Mouse (Mus musculus): ENCODE results near the gene Alpi. TPM values are rescaled to one million over a fixed set of nuclear protein-coding genes. Genes with fewer than 3 reads are reported as not detected.

Gene Alpi
- polyA plus RNA-seq, 2 experiments: not detected

DNA sequence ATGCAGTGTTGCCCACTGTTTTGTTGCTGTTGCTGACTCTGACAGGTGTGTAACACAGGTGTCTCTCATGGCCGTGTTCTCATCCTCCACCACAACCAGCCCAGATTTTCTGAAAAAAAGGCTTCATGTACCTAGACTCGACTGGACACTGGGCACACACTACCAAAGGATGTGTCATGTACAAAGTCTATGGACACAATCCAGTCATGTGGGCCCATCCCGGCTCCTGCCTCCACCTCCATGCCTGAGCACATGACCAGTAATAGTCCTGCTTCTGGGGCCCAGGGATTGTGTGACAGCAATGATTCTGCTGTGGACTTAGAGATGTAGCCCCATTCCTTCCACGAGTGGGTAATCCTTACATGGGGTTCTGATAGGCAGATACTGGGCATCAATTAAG lies 7.2 kb upstream of the Alpi start:
- H3K27me3 ChIP-seq (ENCODE audit: control insufficient read depth, insufficient read depth, low read length): no peaks in the 10 kb centered on the region
- WGBS (ENCODE audit: insufficient replicate concordance): 52% methylated on average over 4 of the region's 4 CpGs
- H3K4me3 ChIP-seq (ENCODE audit: insufficient read depth in 1 of 2, low read depth in 2 of 2, low read length in 2 of 2): no peak overlapping the region
- DNase-seq (ENCODE audit: low read depth in 3 of 3, low spot score in 3 of 3) (no peak), ATAC-seq (ENCODE audit: insufficient read depth) (no peak)
- TF ChIP-seq CTCF (IDR thresholded peaks at IDR 0.05; ENCODE audit: low read depth) (no peak), EP300 (IDR thresholded peaks at IDR 0.05; ENCODE audit: low read depth) (no peak)
- no peaks in the 10 kb centered on the region for H3K4me1 ChIP-seq (replicated peaks; ENCODE audit: control insufficient read depth in 2 of 2, insufficient read depth in 2 of 2, low read length in 1 of 2)
- H3K9me3 ChIP-seq (ENCODE audit: control insufficient read depth, low read length): no peaks in the 10 kb centered on the region
- no peaks in the 10 kb centered on the region for H3K36me3 ChIP-seq (replicated peaks; ENCODE audit: control insufficient read depth, insufficient read depth, low read depth)
- no peak overlapping the region for H3K4me2 ChIP-seq (ENCODE audit: low read depth)
- H3K9ac ChIP-seq (replicated peaks): no peak overlapping the region
- H3K27ac ChIP-seq: no peak overlapping the region

DNA sequence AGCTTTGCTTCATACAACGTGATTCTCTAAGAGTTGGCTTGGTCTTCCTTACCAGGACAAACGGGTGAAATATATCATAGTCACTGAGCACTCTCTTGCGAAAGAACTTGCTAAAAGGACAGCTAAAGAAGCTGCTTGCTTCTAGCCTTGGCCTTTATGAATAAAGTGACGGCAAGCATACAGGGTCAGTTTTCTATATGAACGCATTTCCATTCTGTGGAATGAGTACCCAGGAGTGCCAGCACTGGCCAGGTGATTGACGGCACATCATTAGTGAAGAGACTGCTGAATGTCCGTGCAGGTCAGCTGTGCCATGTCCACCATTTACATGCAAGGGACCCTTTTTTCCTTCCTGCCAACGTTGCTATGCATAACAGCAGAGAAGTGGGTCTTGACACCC lies 5.1 kb upstream of the Alpi start:
- WGBS (ENCODE audit: insufficient replicate concordance): 54% methylated on average over 8 of the region's 8 CpGs

DNA sequence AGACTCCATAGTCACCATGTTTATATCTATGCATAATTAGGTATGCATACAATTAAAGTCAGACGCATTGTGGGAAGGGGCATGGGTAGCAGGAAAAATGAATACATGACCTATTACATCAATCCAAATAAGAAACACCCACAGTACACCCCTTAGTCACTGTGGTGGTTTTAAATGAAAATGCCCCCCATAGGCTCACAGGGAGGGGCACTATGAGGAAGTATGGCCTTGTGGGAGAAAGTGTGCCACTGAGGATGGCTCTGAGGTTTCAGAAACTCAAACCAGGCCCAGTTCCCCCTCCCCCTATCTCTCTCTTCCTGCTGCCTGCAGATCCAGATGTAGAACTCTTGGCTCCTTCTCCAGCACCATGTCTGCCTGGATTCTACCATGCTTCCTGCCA lies 2.5 kb upstream of the Alpi start:
- 65% methylated on average over 1 of the region's 1 CpGs for WGBS (ENCODE audit: insufficient replicate concordance)
- ATAC-seq (ENCODE audit: insufficient read depth) (no peak), DNase-seq (ENCODE audit: low read depth in 3 of 3, low spot score in 3 of 3) (no peak)
- Histone ChIP-seq H3K27me3 (ENCODE audit: control insufficient read depth, insufficient read depth, low read length) (no peaks in the 10 kb centered on the region), H3K4me2 (ENCODE audit: low read depth) (no peak overlapping the region), H3K27ac (no peak overlapping the region), H3K4me3 (ENCODE audit: insufficient read depth in 1 of 2, low read depth in 2 of 2, low read length in 2 of 2) (no peak overlapping the region), H3K4me1 (replicated peaks; ENCODE audit: control insufficient read depth in 2 of 2, insufficient read depth in 2 of 2, low read length in 1 of 2) (no peaks in the 10 kb centered on the region), H3K36me3 (replicated peaks; ENCODE audit: control insufficient read depth, insufficient read depth, low read depth) (no peaks in the 10 kb centered on the region), H3K9me3 (ENCODE audit: control insufficient read depth, low read length) (no peaks in the 10 kb centered on the region), H3K9ac (replicated peaks) (no peak overlapping the region)
- TF ChIP-seq EP300 (IDR thresholded peaks at IDR 0.05; ENCODE audit: low read depth) (no peak), CTCF (IDR thresholded peaks at IDR 0.05; ENCODE audit: low read depth) (no peak)

More for the DNA sequence above, 5.1 kb upstream of the Alpi start:
- Histone ChIP-seq H3K4me3 (ENCODE audit: insufficient read depth in 1 of 2, low read depth in 2 of 2, low read length in 2 of 2) (no peak overlapping the region), H3K9me3 (ENCODE audit: control insufficient read depth, low read length) (no peaks in the 10 kb centered on the region), H3K27ac (no peak overlapping the region), H3K27me3 (ENCODE audit: control insufficient read depth, insufficient read depth, low read length) (no peaks in the 10 kb centered on the region), H3K9ac (replicated peaks) (no peak overlapping the region), H3K4me2 (ENCODE audit: low read depth) (no peak overlapping the region), H3K36me3 (replicated peaks; ENCODE audit: control insufficient read depth, insufficient read depth, low read depth) (no peaks in the 10 kb centered on the region), H3K4me1 (replicated peaks; ENCODE audit: control insufficient read depth in 2 of 2, insufficient read depth in 2 of 2, low read length in 1 of 2) (no peaks in the 10 kb centered on the region)
- no peak for DNase-seq (ENCODE audit: low read depth in 3 of 3, low spot score in 3 of 3)
- no peak for ATAC-seq (ENCODE audit: insufficient read depth)
- no peak for TF ChIP-seq EP300 (IDR thresholded peaks at IDR 0.05; ENCODE audit: low read depth)
- TF ChIP-seq CTCF (IDR thresholded peaks at IDR 0.05; ENCODE audit: low read depth): no peak

DNA sequence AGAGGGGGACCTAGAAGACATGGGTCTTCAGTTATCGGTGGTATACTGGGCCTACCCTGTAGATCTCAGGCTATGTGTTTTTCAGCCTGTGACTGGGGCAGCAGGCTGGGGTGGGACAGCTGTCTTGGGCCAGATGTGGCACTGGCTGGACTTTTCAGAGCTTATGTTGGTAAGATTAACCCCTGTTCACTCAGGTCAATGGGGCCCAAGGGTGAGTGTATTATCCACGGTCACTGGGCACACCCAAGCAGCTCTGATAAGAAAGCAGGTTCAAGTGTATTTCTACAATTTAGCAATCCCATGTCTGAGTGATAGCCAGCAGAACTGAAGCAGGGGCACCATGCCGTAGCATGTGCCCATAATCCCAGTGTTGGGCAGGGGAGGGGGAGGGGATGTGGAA lies 708 bp upstream of the Alpi start:
- Histone ChIP-seq H3K9me3 (ENCODE audit: control insufficient read depth, low read length) (no peaks in the 10 kb centered on the region), H3K9ac (replicated peaks) (no peak overlapping the region), H3K27ac (no peak overlapping the region), H3K4me2 (ENCODE audit: low read depth) (no peak overlapping the region), H3K36me3 (replicated peaks; ENCODE audit: control insufficient read depth, insufficient read depth, low read depth) (no peaks in the 10 kb centered on the region), H3K4me3 (ENCODE audit: insufficient read depth in 1 of 2, low read depth in 2 of 2, low read length in 2 of 2) (no peak overlapping the region), H3K27me3 (ENCODE audit: control insufficient read depth, insufficient read depth, low read length) (no peaks in the 10 kb centered on the region), H3K4me1 (replicated peaks; ENCODE audit: control insufficient read depth in 2 of 2, insufficient read depth in 2 of 2, low read length in 1 of 2) (no peaks in the 10 kb centered on the region)
- whole genome bisulfite sequencing (ENCODE audit: insufficient replicate concordance): 50% methylated on average over 3 of the region's 3 CpGs
- no peak for DNase-seq (ENCODE audit: low read depth in 3 of 3, low spot score in 3 of 3)
- no peak for TF ChIP-seq EP300 (IDR thresholded peaks at IDR 0.05; ENCODE audit: low read depth)
- TF ChIP-seq CTCF (IDR thresholded peaks at IDR 0.05; ENCODE audit: low read depth): no peak
- no peak for ATAC-seq (ENCODE audit: insufficient read depth)

DNA sequence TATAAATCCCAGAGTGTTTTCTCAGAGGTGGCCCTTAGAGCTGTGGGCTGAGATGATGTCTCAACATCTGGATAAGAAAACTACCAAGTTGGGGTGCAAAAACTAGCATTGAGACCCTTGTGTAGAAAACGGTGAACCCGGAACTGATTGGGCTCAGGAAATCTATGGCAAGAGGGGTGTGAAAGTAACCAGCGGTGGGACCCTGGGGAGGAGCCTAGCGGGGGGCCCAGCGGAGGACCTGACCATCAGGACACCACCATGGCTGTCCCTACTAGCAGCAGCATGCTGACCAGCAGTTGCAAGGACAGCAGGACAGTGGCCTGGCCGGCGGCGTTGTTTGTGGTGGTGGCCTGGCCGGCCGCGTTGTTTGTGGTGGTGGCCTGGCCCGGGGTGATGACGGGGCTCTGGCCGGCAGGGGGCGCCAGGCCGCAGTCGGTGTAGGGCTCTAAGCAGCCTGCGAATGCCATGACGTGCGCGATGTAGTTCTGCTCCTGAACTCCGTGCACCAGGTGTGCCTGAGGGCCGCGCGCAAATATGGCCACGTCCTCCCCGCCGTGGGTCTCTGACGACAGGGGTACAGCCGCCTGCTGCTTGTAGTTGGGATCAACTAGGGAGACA lies 2.9 kb downstream of the Alpi start:
- TF ChIP-seq EP300 (IDR thresholded peaks at IDR 0.05; ENCODE audit: low read depth): no peak
- peak; percentile 85 for TF ChIP-seq CTCF (IDR thresholded peaks at IDR 0.05; ENCODE audit: low read depth)
- H3K27ac ChIP-seq: no peak overlapping the region
- no peaks in the 10 kb centered on the region for H3K27me3 ChIP-seq (ENCODE audit: control insufficient read depth, insufficient read depth, low read length)
- no peaks in the 10 kb centered on the region for H3K36me3 ChIP-seq (replicated peaks; ENCODE audit: control insufficient read depth, insufficient read depth, low read depth)
- no peak overlapping the region for H3K4me3 ChIP-seq (ENCODE audit: insufficient read depth in 1 of 2, low read depth in 2 of 2, low read length in 2 of 2)
- H3K4me1 ChIP-seq (replicated peaks; ENCODE audit: control insufficient read depth in 2 of 2, insufficient read depth in 2 of 2, low read length in 1 of 2): no peaks in the 10 kb centered on the region
- 12% methylated on average over 30 of the region's 30 CpGs for WGBS (ENCODE audit: insufficient replicate concordance)
- no peak overlapping the region for H3K9ac ChIP-seq (replicated peaks)
- no peak overlapping the region for H3K4me2 ChIP-seq (ENCODE audit: low read depth)
- ATAC-seq (ENCODE audit: insufficient read depth) (no peak), DNase-seq (ENCODE audit: low read depth in 3 of 3, low spot score in 3 of 3) (peak in 1 of 3 experiments; percentile 7)
- H3K9me3 ChIP-seq (ENCODE audit: control insufficient read depth, low read length): no peaks in the 10 kb centered on the region
